Comparison of ENCODE assay signal across 10 mouse cellular contexts in genomic region chr11:25057093-25057521, GRCm38 (mm10).
DNase-seq lines count a peak whose midpoint lies in the region; ATAC-seq and TF ChIP-seq lines count a peak whose summit lies in the region.
"Had no signal": no experiment of that assay in that cellular context is flagged by ENCODE, and none has a peak within 500 bp of the region (broad histone marks: within the 10 kb centered on the region; RNA-seq: fewer than 3 reads in every experiment).

No protein-coding gene starts in this region.

- H3K4me3 ChIP-seq in heart, postnatal 0 days (ENCODE audit: low read depth, low read length) = no peak overlapping the region
- H3K4me3 ChIP-seq in forebrain, embryonic 10.5 days = peak overlapping the region; percentile 43
- no peak overlapping the region; the same call in 1 of the 2 replicates for H3K4me3 ChIP-seq in neural tube, embryonic 14.5 days (ENCODE audit: low read depth, low read length)

- no peak overlapping the region for H3K27ac ChIP-seq in heart, postnatal 0 days (ENCODE audit: low read depth)
- peak overlapping the region; percentile 81 for H3K27ac ChIP-seq in forebrain, embryonic 10.5 days
- no peak overlapping the region for H3K27ac ChIP-seq in neural tube, embryonic 14.5 days (ENCODE audit: low read depth, low read length)

- WGBS in heart, postnatal 0 days = 8% methylated on average over 7 of the region's 7 CpGs
- under 1% methylated on average over 7 of the region's 7 CpGs for WGBS in forebrain, embryonic 10.5 days
- 2% methylated on average over 7 of the region's 7 CpGs for WGBS in neural tube, embryonic 14.5 days

- peak; percentile 25 for DNase-seq in heart, postnatal 0 days (ENCODE audit: low spot score)
- no peak for DNase-seq in heart, postnatal 36 days
- DNase-seq in forebrain, embryonic 10.5 days (ENCODE audit: extremely low spot score, low spot score) = peak; percentile 52
- DNase-seq in kidney, postnatal 10 days = peak; percentile 22
- no peak for DNase-seq in ovary, postnatal 36 days (ENCODE audit: low spot score)
- no peak for DNase-seq in B cell, adult 2 months
- no peak for DNase-seq in right cerebral cortex, postnatal 36 days (ENCODE audit: low spot score in 2 of 2)
- DNase-seq: right cerebral cortex, postnatal 14 days had no signal

- H3K27me3 ChIP-seq in heart, postnatal 0 days (ENCODE audit: control insufficient read depth, insufficient read depth, low read length) = no peaks in the 10 kb centered on the region
- no peaks in the 10 kb centered on the region for H3K27me3 ChIP-seq in forebrain, embryonic 10.5 days (ENCODE audit: poor library complexity, severe bottlenecking)
- no peaks in the 10 kb centered on the region for H3K27me3 ChIP-seq in neural tube, embryonic 14.5 days (ENCODE audit: control insufficient read depth, insufficient read depth, low read length)
- H3K27me3 ChIP-seq: CH12.LX had no signal

- peaks cover 5% of the 10 kb centered on the region; the same call in 1 of the 2 replicates for H3K4me1 ChIP-seq in heart, postnatal 0 days (ENCODE audit: control insufficient read depth, insufficient read depth)
- peaks cover 23% of the 10 kb centered on the region for H3K4me1 ChIP-seq in forebrain, embryonic 10.5 days
- H3K4me1 ChIP-seq in neural tube, embryonic 14.5 days (ENCODE audit: control insufficient read depth, insufficient read depth, low read length) = 0 out of 2 replicates have a peak, but pooled peaks cover 2% of the 10 kb centered on the region

- H3K9ac ChIP-seq in heart, postnatal 0 days (replicated peaks; ENCODE audit: low read depth, low read length) = no peak overlapping the region
- H3K9ac ChIP-seq in neural tube, embryonic 14.5 days (replicated peaks; ENCODE audit: low read depth, low read length) = no peak overlapping the region

- no peak for TF ChIP-seq CTCF in heart, postnatal 0 days (IDR thresholded peaks at IDR 0.05; ENCODE audit: low read depth)

- H3K4me2 ChIP-seq in heart, postnatal 0 days (ENCODE audit: low read depth, low read length) = peak overlapping the region; percentile 36; the same call in 1 of the 2 replicates
- H3K4me2 ChIP-seq in neural tube, embryonic 14.5 days (ENCODE audit: low read depth, low read length) = peak overlapping the region; percentile 29; the same call in 1 of the 2 replicates

- peak; percentile 47; the same call in 1 of the 2 replicates for ATAC-seq in heart, postnatal 0 days (ENCODE audit: insufficient read depth, low read depth)
- ATAC-seq in neural tube, embryonic 14.5 days (ENCODE audit: low read depth) = peak; percentile 75

- peaks cover 5% of the 10 kb centered on the region; the same call in 1 of the 2 replicates for H3K9me3 ChIP-seq in heart, postnatal 0 days (replicated peaks; ENCODE audit: control insufficient read depth, low read length)
- 0 out of 2 replicates have a peak, but pooled peaks cover 5% of the 10 kb centered on the region for H3K9me3 ChIP-seq in forebrain, embryonic 10.5 days
- no peaks in the 10 kb centered on the region for H3K9me3 ChIP-seq in neural tube, embryonic 14.5 days (ENCODE audit: control insufficient read depth, low read length)

- intact Hi-C loops in heart, postnatal 36 days (cut with DNase I) = no loop called here

- H3K36me3 ChIP-seq in heart, postnatal 0 days (replicated peaks; ENCODE audit: control insufficient read depth, insufficient read depth, low read length) = no peaks in the 10 kb centered on the region
- no peaks in the 10 kb centered on the region for H3K36me3 ChIP-seq in forebrain, embryonic 10.5 days (replicated peaks)
- no peaks in the 10 kb centered on the region for H3K36me3 ChIP-seq in neural tube, embryonic 14.5 days (ENCODE audit: control insufficient read depth, insufficient read depth, low read length)

- no peak for TF ChIP-seq EP300 in heart, postnatal 0 days (IDR thresholded peaks at IDR 0.05; ENCODE audit: low read depth)

Comparison
In these comparisons a context has a peak if more than half of its experiments do, and no peak if none do; other contexts are left out.
1. DNase-seq: peak in heart, postnatal 0 days (single experiment), forebrain, embryonic 10.5 days (single experiment) and kidney, postnatal 10 days (single experiment); none in heart, postnatal 36 days (0 of 2), ovary, postnatal 36 days (single experiment), B cell, adult 2 months (0 of 2) and right cerebral cortex, postnatal 36 days (0 of 2).